Mouse (Mus musculus) 3T3-L1 (cell line): ENCODE measurements around the gene Epb41l4b.
A peak's percentile ranks its signal among the peaks of the same experiment; 100 is the strongest.

Experiments
- DNase-seq: peaks from one replicate; pipeline ENCODE4 v3.0.0-alpha.2; 2015; ENCODE audit warnings: low read depth, low spot score

Gene Epb41l4b

GRCm38 (mm10) chr4:57143026-57143937 lies at the start of gene Epb41l4b:
Epb41l4b (minus strand) TSS chr4:57143437.
- no peak for DNase-seq

GRCm38 (mm10) chr4:57191543-57192283 lies 48.5 kb upstream of the Epb41l4b start:
- DNase-seq, result no peak

GRCm38 (mm10) chr4:57189881-57190280 lies 46.6 kb upstream of the Epb41l4b start:
- DNase-seq, result no peak

DNA sequence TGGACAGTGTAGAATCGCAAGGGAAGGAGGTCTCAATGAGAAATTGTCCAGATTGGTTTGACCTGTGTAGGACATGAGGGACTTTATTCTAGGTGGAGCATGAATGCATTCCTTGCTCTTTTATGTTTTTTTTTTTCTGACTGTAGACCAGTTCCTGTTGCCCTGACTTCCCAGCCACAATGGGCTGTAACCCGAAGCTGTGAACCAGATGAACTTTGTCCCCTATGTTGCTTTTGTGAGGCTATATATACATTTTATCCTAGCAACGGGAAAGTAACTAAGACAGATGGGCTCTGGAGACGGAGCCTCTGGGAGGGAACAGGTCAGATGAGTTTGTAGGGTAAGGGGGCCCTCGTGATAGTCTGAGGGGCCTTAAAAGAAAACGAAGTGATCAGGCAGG lies 42.8 kb upstream of the Epb41l4b start:
- no peak for DNase-seq

- DNase-seq, result no peak
Observed at GRCm38 (mm10) chr4:57185462-57185861, 42.2 kb upstream of the Epb41l4b start.

DNA sequence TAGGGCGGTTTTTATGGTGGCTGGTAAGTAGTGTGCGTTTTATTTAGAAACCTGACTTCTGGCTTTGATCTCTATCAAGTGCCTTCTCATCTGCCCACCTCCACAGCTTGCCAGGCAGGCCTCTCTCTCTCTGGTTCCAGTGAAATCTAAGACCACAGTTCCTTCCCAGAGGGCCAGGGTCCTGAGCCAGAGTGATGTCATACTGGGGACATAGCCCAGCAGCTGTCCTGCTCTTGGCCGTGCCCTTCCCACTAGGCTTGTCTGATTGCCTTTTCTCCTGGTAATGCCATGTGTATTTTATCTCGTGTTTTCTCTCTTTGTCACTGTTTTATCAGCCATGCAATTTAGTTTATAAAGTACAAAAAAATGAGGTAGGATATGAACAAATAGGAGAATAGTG lies 40.3 kb upstream of the Epb41l4b start:
- no peak for DNase-seq

- peak; percentile 71 for DNase-seq
Observed at GRCm38 (mm10) chr4:57181538-57181937, 38.3 kb upstream of the Epb41l4b start.

- no peak for DNase-seq
Observed at GRCm38 (mm10) chr4:57178881-57179280, 35.6 kb upstream of the Epb41l4b start.

GRCm38 (mm10) chr4:57175329-57175728 lies 32.1 kb upstream of the Epb41l4b start:
- peak; percentile 4 for DNase-seq

- DNase-seq, result no peak
Observed at GRCm38 (mm10) chr4:57172861-57173260, 29.6 kb upstream of the Epb41l4b start.

DNA sequence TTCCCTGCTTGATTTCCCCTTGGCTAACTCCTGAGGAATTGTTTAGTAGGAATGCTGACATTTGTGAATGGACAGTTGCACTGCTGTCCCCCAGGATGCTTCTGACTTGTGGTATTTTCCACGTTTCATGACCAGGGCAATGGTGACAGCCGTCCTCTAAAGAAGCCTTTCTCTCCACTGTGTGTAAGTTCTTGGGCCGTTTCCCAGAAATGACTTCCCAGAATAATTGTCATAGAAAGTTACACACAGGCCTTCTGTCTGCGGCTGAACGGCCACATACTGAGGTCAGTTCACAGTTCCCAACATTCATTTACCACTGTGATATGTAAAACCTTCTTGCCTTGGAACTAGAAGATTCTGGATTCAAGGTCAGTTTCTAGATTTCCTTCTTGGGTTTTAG lies 28.6 kb upstream of the Epb41l4b start:
- peak; percentile 8 for DNase-seq

- no peak for DNase-seq
Observed at GRCm38 (mm10) chr4:57168680-57169079, 25.4 kb upstream of the Epb41l4b start.

DNA sequence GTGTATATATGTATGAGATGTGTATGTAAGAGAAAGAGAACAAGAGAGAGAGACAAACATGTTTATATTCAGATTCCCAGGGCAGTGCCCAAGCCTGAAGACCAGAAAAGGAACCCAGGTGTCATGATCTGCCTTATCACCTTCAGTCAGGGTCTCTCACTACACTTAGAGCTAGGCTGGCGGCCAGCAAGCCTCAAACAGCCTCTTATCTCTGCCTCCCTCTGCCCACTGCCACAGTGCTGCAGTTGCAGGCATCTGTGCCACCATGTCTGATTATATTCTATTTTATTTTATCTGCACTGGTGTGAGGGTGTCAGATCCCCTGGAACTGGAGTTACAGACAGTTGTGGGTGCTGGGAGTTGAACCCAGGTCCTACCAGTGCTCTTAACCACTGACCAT lies 25.0 kb upstream of the Epb41l4b start:
- no peak for DNase-seq

DNA sequence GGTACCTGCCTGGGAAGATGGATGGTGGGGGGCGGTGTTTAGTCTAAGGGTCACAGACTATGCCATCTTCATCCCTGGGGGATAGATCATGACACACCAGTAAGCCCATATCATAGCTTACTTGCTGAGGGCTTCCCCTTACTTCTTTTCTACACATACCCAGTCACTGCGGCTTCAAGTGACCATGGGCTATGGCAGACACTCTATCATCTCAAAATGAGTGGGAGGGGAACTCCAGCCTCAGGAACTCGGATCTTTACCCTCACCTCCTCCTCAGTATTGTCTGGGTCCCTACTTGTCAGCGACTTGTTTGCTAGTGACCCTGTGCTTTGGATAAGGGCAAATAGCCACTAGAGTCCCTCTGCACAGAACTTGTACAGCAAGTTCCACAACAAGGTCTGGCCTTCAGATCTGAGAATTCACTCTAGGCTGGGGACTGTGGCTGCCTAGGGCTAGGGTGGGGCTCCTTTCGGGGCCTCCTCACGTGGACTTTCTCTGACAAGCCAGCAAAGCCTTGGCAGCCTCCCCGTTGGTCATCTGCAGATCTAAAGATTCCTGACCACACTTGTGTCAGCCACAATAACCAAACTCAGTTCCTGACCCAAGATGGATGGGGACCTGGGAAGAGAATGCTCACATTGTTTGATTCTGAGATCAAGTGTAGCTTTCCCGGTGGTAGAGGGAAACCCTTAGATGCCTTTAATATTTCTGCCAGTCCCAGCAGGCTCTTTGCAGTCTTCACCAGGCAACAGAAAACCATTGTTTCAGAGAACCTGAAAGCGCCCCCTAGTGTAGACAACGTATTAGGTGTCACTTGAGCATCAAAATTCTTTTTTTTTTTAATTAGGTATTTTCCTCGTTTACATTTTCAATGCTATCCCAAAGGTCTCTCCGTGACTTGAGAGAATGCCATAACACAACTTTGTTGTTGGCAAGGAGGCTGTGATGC lies 24.0 kb upstream of the Epb41l4b start:
- DNase-seq, result peak; percentile 76

- no peak for DNase-seq
Observed at GRCm38 (mm10) chr4:57165654-57166053, 22.4 kb upstream of the Epb41l4b start.

GRCm38 (mm10) chr4:57164578-57165210 lies 21.5 kb upstream of the Epb41l4b start:
- DNase-seq, result no peak

DNA sequence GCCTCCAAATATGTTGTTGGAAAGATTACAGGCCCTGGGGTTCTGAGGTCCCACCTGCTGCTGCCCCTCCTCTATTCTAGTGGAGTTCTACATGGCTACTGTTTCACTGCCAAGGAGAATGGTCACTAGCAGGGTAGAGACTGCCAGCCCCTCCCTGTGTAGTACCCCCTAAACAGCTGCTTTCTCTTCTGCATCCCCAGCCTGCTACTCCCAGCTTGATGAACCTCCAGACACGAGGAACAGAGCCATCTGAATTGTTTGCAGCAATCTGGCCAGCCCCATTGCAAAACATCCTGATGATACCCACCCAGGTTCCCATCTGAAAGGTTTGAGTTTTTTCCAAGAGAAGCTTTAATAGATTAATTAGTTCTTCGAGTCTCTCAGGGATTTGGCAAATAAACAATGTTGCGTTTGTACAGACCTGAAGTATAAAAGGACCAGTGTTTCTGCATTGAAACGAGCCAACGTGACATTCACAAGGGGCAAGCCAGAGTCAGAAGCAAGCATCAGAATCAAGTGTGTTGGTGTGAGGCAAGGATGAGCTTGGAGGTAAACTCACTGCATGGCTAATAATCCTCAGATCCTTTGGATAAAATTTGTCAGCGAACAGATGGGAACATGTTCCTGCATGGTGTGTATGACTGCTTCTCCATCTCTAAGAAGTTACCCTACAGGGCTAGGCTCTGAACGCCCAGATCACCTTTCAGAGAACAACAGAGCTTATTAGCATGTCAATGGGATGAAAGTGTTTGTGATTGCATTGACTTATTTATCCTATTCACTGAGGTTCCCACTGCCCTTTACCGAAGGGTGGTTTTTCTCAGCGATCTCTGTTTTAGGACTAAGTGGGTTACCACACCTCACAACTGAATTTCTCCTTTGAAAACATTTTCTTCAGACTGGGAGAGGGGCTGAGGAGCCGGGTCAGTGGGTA lies 19.8 kb upstream of the Epb41l4b start:
- no peak for DNase-seq

- DNase-seq, result no peak
Observed at GRCm38 (mm10) chr4:57160571-57160970, 17.3 kb upstream of the Epb41l4b start.

DNA sequence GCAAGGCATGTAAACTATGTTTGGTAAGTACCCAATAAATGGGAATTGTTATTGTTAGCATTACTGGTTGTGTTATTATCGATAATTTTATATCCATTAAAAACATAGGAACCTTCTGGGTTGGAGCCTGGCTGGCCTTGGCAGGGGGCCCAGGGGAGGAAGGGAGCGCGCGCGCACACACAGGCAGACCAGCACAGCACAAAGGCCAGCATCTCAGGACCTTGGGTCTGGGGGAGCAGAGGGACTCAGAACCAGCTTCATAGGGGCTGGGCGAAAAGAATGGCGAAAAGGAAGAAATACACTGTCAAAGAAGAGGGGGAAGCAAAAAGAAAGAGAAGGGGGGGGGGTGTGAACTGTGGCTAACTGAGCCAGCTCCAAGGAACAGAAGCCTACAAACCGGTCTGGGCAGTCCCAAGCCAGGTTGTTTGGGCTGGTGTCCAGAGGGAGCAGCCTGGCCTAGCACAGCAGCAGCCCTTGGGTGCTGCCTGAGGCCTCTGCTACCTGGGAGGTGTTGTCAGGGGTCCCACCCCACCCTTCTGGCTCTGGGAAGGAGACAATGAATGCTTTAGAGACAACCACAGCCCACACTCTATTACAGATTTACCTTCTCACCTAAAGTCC lies 13.4 kb upstream of the Epb41l4b start:
- no peak for DNase-seq

- no peak for DNase-seq
Observed at GRCm38 (mm10) chr4:57153838-57154237, 10.6 kb upstream of the Epb41l4b start.
